Mouse (Mus musculus): ENCODE results near the gene Aanat.

The Aanat gene

GRCm38 (mm10) chr11:116574486-116574885 is 11.7 kb upstream of the Aanat start:
- no peak for DNase-seq (ENCODE audit: low read depth, low spot score)

- DNase-seq (ENCODE audit: low read depth, low spot score), result no peak
Measured at GRCm38 (mm10) chr11:116574982-116575381, 11.2 kb upstream of the Aanat start.

DNA sequence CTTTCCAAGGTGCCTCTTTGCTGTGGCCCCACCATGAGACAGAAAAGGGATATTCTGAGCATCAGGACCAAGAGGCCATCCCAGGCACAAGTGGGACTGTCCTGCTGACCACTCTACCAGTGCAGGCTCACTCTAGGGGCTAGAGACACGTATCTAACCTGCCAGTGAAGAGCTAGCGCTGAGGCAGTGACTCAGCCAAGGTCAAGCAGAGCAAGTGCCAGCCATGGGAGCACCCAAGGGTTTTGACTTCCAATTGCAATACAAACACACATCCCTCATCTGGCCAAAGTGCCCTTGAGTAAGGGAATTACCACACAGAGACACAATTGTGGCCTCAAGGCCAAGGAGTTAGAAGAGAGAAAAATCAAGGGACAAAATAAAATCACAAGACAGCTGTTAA is 10.8 kb upstream of the Aanat start:
- no peak for DNase-seq (ENCODE audit: low read depth, low spot score)

- no peak for DNase-seq (ENCODE audit: low read depth, low spot score)
Measured at GRCm38 (mm10) chr11:116579280-116579679, 7.0 kb upstream of the Aanat start.

- no peak for DNase-seq (ENCODE audit: low read depth, low spot score)
Measured at GRCm38 (mm10) chr11:116580031-116580652, 6.1 kb upstream of the Aanat start.

- DNase-seq (ENCODE audit: low read depth, low spot score), result peak; percentile 46
Measured at GRCm38 (mm10) chr11:116580711-116581375, 5.4 kb upstream of the Aanat start.

- peak; percentile 93 for DNase-seq (ENCODE audit: low read depth, low spot score)
Measured at GRCm38 (mm10) chr11:116581376-116581814, 4.8 kb upstream of the Aanat start, which contains the start of gene Ube2o. Gene Ube2o, minus strand, starts transcription at chr11:116581447.

GRCm38 (mm10) chr11:116585682-116586081 is 550 bp upstream of the Aanat start:
- peak; percentile 72 for DNase-seq (ENCODE audit: low read depth, low spot score)

GRCm38 (mm10) chr11:116586801-116587631 is 784 bp downstream of the Aanat start:
- DNase-seq (ENCODE audit: low read depth, low spot score), result peak; percentile 91

- no peak for DNase-seq (ENCODE audit: low read depth, low spot score)
Measured at GRCm38 (mm10) chr11:116589020-116589531, 2.8 kb downstream of the Aanat start.

GRCm38 (mm10) chr11:116589574-116589973 is 3.3 kb downstream of the Aanat start:
- no peak for DNase-seq (ENCODE audit: low read depth, low spot score)

- no peak for DNase-seq (ENCODE audit: low read depth, low spot score)
Measured at GRCm38 (mm10) chr11:116591621-116592020, 5.4 kb downstream of the Aanat start.

DNA sequence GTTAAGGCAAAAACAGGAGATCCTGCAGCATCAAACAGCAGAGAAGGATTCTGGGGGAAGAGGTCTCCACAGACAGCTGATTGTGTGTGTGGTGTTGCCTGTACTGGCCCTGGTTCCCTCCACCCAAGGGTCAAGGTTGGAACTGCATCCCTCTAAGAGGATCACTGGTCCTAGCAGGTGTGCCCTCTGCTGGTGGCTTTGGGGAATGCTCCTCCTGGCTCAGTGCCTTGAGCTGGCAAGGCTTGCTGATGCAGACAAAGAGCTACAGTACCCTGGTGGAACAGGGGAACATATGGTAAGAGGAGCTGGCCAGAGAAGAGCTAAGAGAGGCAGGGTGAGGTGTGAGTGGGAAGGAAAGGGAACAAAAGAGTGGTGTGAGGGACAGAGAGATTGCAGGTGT is 6.2 kb downstream of the Aanat start:
- DNase-seq (ENCODE audit: low read depth, low spot score), result peak; percentile 97

DNA sequence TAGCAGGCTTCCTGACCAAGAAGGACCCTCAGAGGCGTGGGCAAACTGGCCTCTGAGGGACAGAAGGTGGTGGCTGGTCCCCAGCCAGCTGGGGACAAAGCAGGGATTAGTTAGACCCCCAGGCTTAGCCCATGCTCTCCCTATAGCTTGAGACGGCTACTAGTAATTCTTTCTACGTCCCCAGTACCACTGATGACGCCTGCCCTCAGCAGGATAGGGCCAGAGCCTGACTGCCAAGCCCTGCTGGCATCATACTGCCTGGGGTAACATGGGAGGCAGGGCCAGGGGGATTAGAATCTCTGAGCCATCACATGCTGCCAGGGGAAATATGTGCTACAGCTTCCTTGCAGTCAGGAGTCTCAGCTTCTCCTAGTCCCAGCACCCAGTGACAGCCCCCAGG is 7.1 kb downstream of the Aanat start:
- DNase-seq (ENCODE audit: low read depth, low spot score), result no peak

GRCm38 (mm10) chr11:116596766-116597165 is 10.5 kb downstream of the Aanat start:
- no peak for DNase-seq (ENCODE audit: low read depth, low spot score)

DNA sequence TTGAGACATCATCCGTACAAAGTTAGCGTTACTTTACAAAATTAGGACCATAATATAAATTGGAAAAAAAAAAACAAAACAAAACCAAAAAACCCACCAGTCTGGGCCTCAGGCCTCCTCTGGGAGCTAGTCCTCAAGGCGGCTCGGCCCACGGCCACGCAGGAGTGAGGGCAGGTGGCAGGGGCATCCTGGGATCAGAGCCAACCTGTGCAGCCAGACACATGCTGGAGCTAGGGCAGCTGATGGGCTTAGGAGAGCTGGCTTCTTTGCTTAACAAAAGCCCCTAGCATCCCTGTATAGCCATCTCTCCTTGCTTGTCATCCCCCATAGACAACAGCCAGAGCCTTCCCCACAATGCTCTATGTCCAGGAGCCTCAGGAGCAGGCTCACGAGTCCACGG is 12.0 kb downstream of the Aanat start:
- DNase-seq (ENCODE audit: low read depth, low spot score), result no peak

- no peak for DNase-seq (ENCODE audit: low read depth, low spot score)
Measured at GRCm38 (mm10) chr11:116599230-116599629, 13.0 kb downstream of the Aanat start.

- no peak for DNase-seq (ENCODE audit: low read depth, low spot score)
Measured at GRCm38 (mm10) chr11:116601166-116601565, 14.9 kb downstream of the Aanat start.

DNA sequence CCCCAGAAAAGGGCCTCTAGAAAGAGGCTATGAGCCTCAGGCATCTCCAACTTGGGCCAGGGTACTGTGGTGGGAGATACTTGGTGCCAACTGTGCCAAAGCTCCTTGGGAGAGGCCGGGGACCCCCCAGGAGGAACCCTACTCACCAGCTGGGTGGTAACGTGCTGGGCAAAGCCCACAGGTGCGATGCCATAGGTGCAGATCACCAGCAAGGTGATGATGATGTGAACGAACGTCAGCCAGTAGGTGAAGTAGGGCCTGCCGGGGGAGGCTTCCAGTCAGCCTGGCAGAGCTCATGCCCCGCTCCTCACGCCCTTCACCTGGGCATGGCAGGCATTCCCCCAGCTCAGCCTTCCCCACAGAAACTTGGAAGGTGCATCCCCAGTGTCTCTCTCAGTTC is 15.8 kb downstream of the Aanat start:
- DNase-seq (ENCODE audit: low read depth, low spot score), result no peak

DNA sequence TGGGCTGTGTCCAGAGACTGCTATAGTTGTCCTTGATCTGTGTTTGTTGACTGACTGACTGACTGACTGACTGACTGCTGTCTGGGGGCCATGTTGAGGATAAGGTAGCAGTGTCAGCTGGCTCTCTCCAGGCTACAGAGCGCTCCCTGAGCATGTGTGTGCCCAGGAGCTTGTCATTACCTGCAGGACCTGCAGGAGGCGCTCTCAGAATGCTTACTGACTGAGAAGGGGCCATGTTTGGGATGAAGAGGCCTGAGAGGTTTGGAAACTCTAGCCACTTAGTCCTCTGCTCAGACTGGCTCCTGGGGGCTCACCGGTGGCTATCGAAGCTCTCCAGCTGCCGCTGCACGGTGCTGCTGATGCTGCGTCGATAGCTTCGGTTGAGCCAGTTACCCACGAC is 17.1 kb downstream of the Aanat start:
- peak; percentile 91 for DNase-seq (ENCODE audit: low read depth, low spot score)

GRCm38 (mm10) chr11:116604097-116604496 is 17.9 kb downstream of the Aanat start:
- peak; percentile 70 for DNase-seq (ENCODE audit: low read depth, low spot score)

- DNase-seq (ENCODE audit: low read depth, low spot score), result no peak
Measured at GRCm38 (mm10) chr11:116607717-116608116, 21.5 kb downstream of the Aanat start.
